Mouse (Mus musculus) hindbrain, embryonic 14.5 days (tissue): ENCODE measurements at regions not wholly inside any gene's neighbourhood (a gene's known extent, or its start where the extent isn't known, plus 50 kb on each side); places are given as distances from the start of the nearest gene placed in this dataset.

Source experiments
- ATAC-seq: fragments of 200-750 bp; cut with Nextera tagmentation; 2 replicates; pipeline ENCODE4 v1.8.0; 2017; ENCODE audit warnings: moderate number of reproducible peaks, mild to moderate bottlenecking, moderate TSS enrichment, moderate library complexity; ENCODE audit not compliant: low FRiP score
- DNase-seq: peaks from one replicate; pipeline ENCODE4 v3.0.0-alpha.2; 2015; ENCODE audit warnings: low spot score
- H3K27ac ChIP-seq: fragments of 300-500 bp; sonication (generic); 2 replicates; pipeline ENCODE4 v1.5.1; 2014; ENCODE audit warnings: mild to moderate bottlenecking, moderate library complexity
- H3K27me3 ChIP-seq: fragments of 300-500 bp; sonication (generic); 2 replicates; pipeline ENCODE4 v1.6.1; 2014; ENCODE audit warnings: mild to moderate bottlenecking, low read length, mixed read lengths; ENCODE audit not compliant: control insufficient read depth, insufficient read depth
- H3K36me3 ChIP-seq: fragments of 300-500 bp; sonication (generic); replicated peaks from 2 replicates; pipeline ENCODE4 v1.6.1; 2014; ENCODE audit not compliant: control insufficient read depth, insufficient read depth
- H3K4me1 ChIP-seq: fragments of 300-500 bp; sonication (generic); replicated peaks from 2 replicates; pipeline ENCODE4 v1.6.1; 2014; ENCODE audit warnings: antibody characterized with exemption, low read length, mixed read lengths; ENCODE audit not compliant: control insufficient read depth, insufficient read depth
- H3K4me2 ChIP-seq: fragments of 300-500 bp; sonication (generic); replicated peaks from 2 replicates; pipeline ENCODE4 v1.6.1; 2014; ENCODE audit warnings: mild to moderate bottlenecking, moderate library complexity
- H3K4me3 ChIP-seq: fragments of 300-500 bp; sonication (generic); replicated peaks from 2 replicates; pipeline ENCODE4 v1.5.1; 2014; ENCODE audit warnings: mild to moderate bottlenecking, low read length
- H3K9ac ChIP-seq: fragments of 300-500 bp; sonication (generic); 2 replicates; pipeline ENCODE4 v1.6.1; 2014
- H3K9me3 ChIP-seq: fragments of 300-500 bp; sonication (generic); 2 replicates; pipeline ENCODE4 v1.6.1; 2016; ENCODE audit warnings: low read length; ENCODE audit not compliant: control insufficient read depth
- WGBS: fragments of 180-500 bp; shearing (Covaris S2); extraction: QIAGEN DNeasy Blood & Tissue Kit; methylation state at CpG from one replicate; pipeline ENCODE4 v1.1.7; 2014; 5-methylcytosine and 5-hydroxymethylcytosine counted together

GRCm38 (mm10) chr1:127152840-127153239 lies 52.0 kb upstream of the Mgat5 start:
- WGBS, result 69% methylated on average over 6 of the region's 6 CpGs
- DNase-seq (no peak), ATAC-seq (no peak)
- Histone ChIP-seq H3K4me2 (no peak overlapping the region), H3K36me3 (no peaks in the 10 kb centered on the region), H3K9ac (no peak overlapping the region), H3K4me3 (no peak overlapping the region), H3K27me3 (no peaks in the 10 kb centered on the region), H3K4me1 (no peaks in the 10 kb centered on the region), H3K27ac (no peak overlapping the region), H3K9me3 (no peaks in the 10 kb centered on the region)

- Histone ChIP-seq H3K27ac (no peak overlapping the region), H3K4me3 (no peak overlapping the region), H3K9me3 (no peaks in the 10 kb centered on the region), H3K4me2 (no peak overlapping the region), H3K36me3 (no peaks in the 10 kb centered on the region), H3K4me1 (no peaks in the 10 kb centered on the region), H3K27me3 (no peaks in the 10 kb centered on the region), H3K9ac (no peak overlapping the region)
- DNase-seq, result no peak
- 87% methylated on average over 4 of the region's 4 CpGs for WGBS
- no peak for ATAC-seq
Observed at GRCm38 (mm10) chr1:127135521-127135920, 69.3 kb upstream of the Mgat5 start.

- Histone ChIP-seq H3K27ac (no peak overlapping the region), H3K27me3 (no peaks in the 10 kb centered on the region), H3K36me3 (no peaks in the 10 kb centered on the region), H3K4me3 (no peak overlapping the region), H3K9me3 (no peaks in the 10 kb centered on the region), H3K9ac (no peak overlapping the region), H3K4me1 (no peaks in the 10 kb centered on the region), H3K4me2 (no peak overlapping the region)
- DNase-seq, result no peak
- ATAC-seq, result no peak
- WGBS, result 79% methylated on average over 5 of the region's 5 CpGs
Observed at GRCm38 (mm10) chr1:127131871-127132270, 72.9 kb upstream of the Mgat5 start.

GRCm38 (mm10) chr1:127124862-127125261 lies 80.0 kb upstream of the Mgat5 start:
- peak overlapping the region; percentile 54 for H3K27ac ChIP-seq
- no peak overlapping the region for H3K4me2 ChIP-seq
- no peak for DNase-seq
- no peak overlapping the region for H3K4me3 ChIP-seq
- no peak overlapping the region for H3K9ac ChIP-seq
- H3K4me1 ChIP-seq, result no peaks in the 10 kb centered on the region
- ATAC-seq, result no peak; the same call in 1 of the 2 replicates
- no peaks in the 10 kb centered on the region for H3K27me3 ChIP-seq
- WGBS, result 64% methylated on average over 5 of the region's 5 CpGs
- H3K9me3 ChIP-seq, result no peaks in the 10 kb centered on the region
- H3K36me3 ChIP-seq, result no peaks in the 10 kb centered on the region

- Histone ChIP-seq H3K9ac (no peak overlapping the region), H3K4me2 (no peak overlapping the region), H3K9me3 (0 out of 2 replicates have a peak, but pooled peaks cover 8% of the 10 kb centered on the region), H3K4me1 (no peaks in the 10 kb centered on the region), H3K27me3 (no peaks in the 10 kb centered on the region), H3K27ac (no peak overlapping the region), H3K36me3 (no peaks in the 10 kb centered on the region), H3K4me3 (no peak overlapping the region)
- DNase-seq (no peak), ATAC-seq (no peak)
- WGBS, result 94% methylated on average over 1 of the region's 1 CpGs
Observed at GRCm38 (mm10) chr1:127118019-127118418, 86.8 kb upstream of the Mgat5 start.

- ATAC-seq, result peak; percentile 83; the same call in 1 of the 2 replicates
- H3K4me1 ChIP-seq, result no peaks in the 10 kb centered on the region; the same call in none of the 2 replicates
- no peak overlapping the region for H3K4me3 ChIP-seq
- H3K36me3 ChIP-seq, result no peaks in the 10 kb centered on the region
- H3K9me3 ChIP-seq, result no peaks in the 10 kb centered on the region
- no peak overlapping the region for H3K9ac ChIP-seq
- no peak overlapping the region for H3K4me2 ChIP-seq
- no peaks in the 10 kb centered on the region for H3K27me3 ChIP-seq
- peak; percentile 64 for DNase-seq
- 29% methylated on average over 5 of the region's 5 CpGs for WGBS
- H3K27ac ChIP-seq, result no peak overlapping the region
Observed at GRCm38 (mm10) chr1:127107485-127107884, 97.3 kb upstream of the Mgat5 start.

GRCm38 (mm10) chr1:127105861-127106260 lies 99.0 kb upstream of the Mgat5 start:
- Histone ChIP-seq H3K36me3 (no peaks in the 10 kb centered on the region), H3K9me3 (no peaks in the 10 kb centered on the region), H3K4me3 (no peak overlapping the region), H3K4me2 (no peak overlapping the region), H3K9ac (no peak overlapping the region), H3K27ac (peak overlapping the region; percentile 18), H3K27me3 (no peaks in the 10 kb centered on the region), H3K4me1 (no peaks in the 10 kb centered on the region; the same call in none of the 2 replicates)
- WGBS, result 59% methylated on average over 8 of the region's 8 CpGs
- ATAC-seq, result no peak
- no peak for DNase-seq

- Histone ChIP-seq H3K9me3 (no peaks in the 10 kb centered on the region), H3K36me3 (no peaks in the 10 kb centered on the region), H3K4me2 (no peak overlapping the region), H3K4me1 (no peaks in the 10 kb centered on the region; the same call in none of the 2 replicates), H3K27ac (no peak overlapping the region), H3K4me3 (no peak overlapping the region), H3K9ac (no peak overlapping the region), H3K27me3 (no peaks in the 10 kb centered on the region)
- DNase-seq (no peak), ATAC-seq (no peak)
- 47% methylated on average over 2 of the region's 2 CpGs for WGBS
Observed at GRCm38 (mm10) chr1:127103664-127104063, 101.2 kb upstream of the Mgat5 start.

- DNase-seq (no peak), ATAC-seq (no peak)
- Histone ChIP-seq H3K36me3 (no peaks in the 10 kb centered on the region), H3K4me1 (no peaks in the 10 kb centered on the region), H3K27ac (no peak overlapping the region), H3K9ac (no peak overlapping the region), H3K4me2 (no peak overlapping the region), H3K4me3 (no peak overlapping the region), H3K27me3 (no peaks in the 10 kb centered on the region), H3K9me3 (no peaks in the 10 kb centered on the region)
Observed at GRCm38 (mm10) chr1:127098871-127099420, 105.9 kb upstream of the Mgat5 start.

- no peak overlapping the region for H3K9ac ChIP-seq
- H3K4me3 ChIP-seq, result no peak overlapping the region
- no peak overlapping the region for H3K4me2 ChIP-seq
- no peak for ATAC-seq
- no peaks in the 10 kb centered on the region for H3K36me3 ChIP-seq
- DNase-seq, result no peak
- no peaks in the 10 kb centered on the region for H3K27me3 ChIP-seq
- H3K4me1 ChIP-seq, result no peaks in the 10 kb centered on the region
- no peak overlapping the region for H3K27ac ChIP-seq
- peaks cover 4% of the 10 kb centered on the region; the same call in 1 of the 2 replicates for H3K9me3 ChIP-seq
Observed at GRCm38 (mm10) chr1:127087616-127088015, 117.2 kb upstream of the Mgat5 start.
